9 mouse cellular contexts compared by ENCODE assay signal in genomic region chr14:121675579-121675978, GRCm38 (mm10).
DNase-seq lines count a peak whose midpoint lies in the region; ATAC-seq and TF ChIP-seq lines count a peak whose summit lies in the region.
"Had no signal": no experiment of that assay in that cellular context is flagged by ENCODE, and none has a peak within 500 bp of the region (broad histone marks: within the 10 kb centered on the region; RNA-seq: fewer than 3 reads in every experiment).

No protein-coding gene starts in this region.

- no peak for TF ChIP-seq POLR2A in thymus, adult 2 months (IDR thresholded peaks at IDR 0.05; ENCODE audit: control insufficient read depth, extremely low read depth, insufficient read depth, low read length, poor library complexity)

- no peaks in the 10 kb centered on the region for H3K36me3 ChIP-seq in lung, embryonic 15.5 days
- H3K36me3 ChIP-seq in stomach, embryonic 16.5 days (ENCODE audit: control insufficient read depth, insufficient read depth, low read length) = no peaks in the 10 kb centered on the region
- H3K36me3 ChIP-seq in thymus, adult 2 months (ENCODE audit: control insufficient read depth, insufficient read depth, low read length) = no peaks in the 10 kb centered on the region
- no peaks in the 10 kb centered on the region for H3K36me3 ChIP-seq in forebrain, embryonic 16.5 days (ENCODE audit: control insufficient read depth, insufficient read depth)

- H3K4me2 ChIP-seq in lung, embryonic 15.5 days = no peak overlapping the region
- H3K4me2 ChIP-seq in stomach, embryonic 16.5 days (ENCODE audit: low read depth, low read length) = no peak overlapping the region
- H3K4me2 ChIP-seq in forebrain, embryonic 16.5 days (ENCODE audit: low read length) = no peak overlapping the region

- H3K9me3 ChIP-seq in lung, embryonic 15.5 days = no peaks in the 10 kb centered on the region
- no peaks in the 10 kb centered on the region for H3K9me3 ChIP-seq in stomach, embryonic 16.5 days (replicated peaks; ENCODE audit: control insufficient read depth, low read length)
- no peaks in the 10 kb centered on the region for H3K9me3 ChIP-seq in forebrain, embryonic 16.5 days (ENCODE audit: control insufficient read depth, low read length)

- peaks cover 48% of the 10 kb centered on the region for H3K4me1 ChIP-seq in lung, embryonic 15.5 days
- H3K4me1 ChIP-seq in stomach, embryonic 16.5 days (ENCODE audit: control insufficient read depth, insufficient read depth, low read length) = peaks cover 26% of the 10 kb centered on the region
- no peaks in the 10 kb centered on the region for H3K4me1 ChIP-seq in thymus, adult 2 months (replicated peaks; ENCODE audit: control insufficient read depth, insufficient read depth, low read length)
- H3K4me1 ChIP-seq in forebrain, embryonic 16.5 days (replicated peaks; ENCODE audit: control insufficient read depth, insufficient read depth, low read length) = no peaks in the 10 kb centered on the region

- 8% methylated on average over 6 of the region's 6 CpGs for WGBS in lung, embryonic 15.5 days
- WGBS in stomach, embryonic 16.5 days = 14% methylated on average over 6 of the region's 6 CpGs
- WGBS in thymus, adult 2 months = 90% methylated on average over 6 of the region's 6 CpGs
- WGBS in forebrain, embryonic 16.5 days = 27% methylated on average over 6 of the region's 6 CpGs

- ATAC-seq in lung, embryonic 15.5 days (ENCODE audit: borderline replicate concordance, extremely low read depth, low FRiP score, low TSS enrichment) = peak; percentile 57
- ATAC-seq in stomach, embryonic 16.5 days (ENCODE audit: insufficient read depth, low FRiP score) = peak; percentile 69
- ATAC-seq in forebrain, embryonic 16.5 days = no peak

- TF ChIP-seq CTCF in thymus, adult 2 months (IDR thresholded peaks at IDR 0.05; ENCODE audit: borderline replicate concordance, control insufficient read depth, extremely low read depth, insufficient read depth, low read length, poor library complexity) = no peak

- H3K9ac ChIP-seq in lung, embryonic 15.5 days = no peak overlapping the region
- no peak overlapping the region for H3K9ac ChIP-seq in stomach, embryonic 16.5 days (ENCODE audit: low read length)
- no peak overlapping the region for H3K9ac ChIP-seq in forebrain, embryonic 16.5 days (replicated peaks; ENCODE audit: low read depth, low read length)

- H3K27me3 ChIP-seq in lung, embryonic 15.5 days = no peaks in the 10 kb centered on the region
- H3K27me3 ChIP-seq in stomach, embryonic 16.5 days (ENCODE audit: control insufficient read depth, insufficient read depth, low read length) = no peaks in the 10 kb centered on the region
- H3K27me3 ChIP-seq in thymus, adult 2 months (ENCODE audit: control insufficient read depth, insufficient read depth, low read length) = no peaks in the 10 kb centered on the region
- no peaks in the 10 kb centered on the region for H3K27me3 ChIP-seq in forebrain, embryonic 16.5 days (replicated peaks; ENCODE audit: control insufficient read depth, insufficient read depth, low read length)

- peak overlapping the region; percentile 77 for H3K27ac ChIP-seq in lung, embryonic 15.5 days
- H3K27ac ChIP-seq in stomach, embryonic 16.5 days (ENCODE audit: low read length) = peak overlapping the region; percentile 80
- no peak overlapping the region for H3K27ac ChIP-seq in thymus, adult 2 months (ENCODE audit: control insufficient read depth, insufficient read depth, low read length)
- H3K27ac ChIP-seq in forebrain, embryonic 16.5 days (ENCODE audit: low read length) = no peak overlapping the region

- H3K4me3 ChIP-seq in lung, embryonic 15.5 days = no peak overlapping the region
- no peak overlapping the region for H3K4me3 ChIP-seq in stomach, embryonic 16.5 days (replicated peaks; ENCODE audit: low read length)
- no peak overlapping the region for H3K4me3 ChIP-seq in thymus, adult 2 months (ENCODE audit: control insufficient read depth, insufficient read depth, low read length)
- no peak overlapping the region for H3K4me3 ChIP-seq in forebrain, embryonic 16.5 days (replicated peaks; ENCODE audit: low read length)
- H3K4me3 ChIP-seq: myocyte had no signal

- no peak for DNase-seq in lung, postnatal 14 days
- peak; percentile 58 for DNase-seq in heart, adult 8-10 months (ENCODE audit: low spot score)
- DNase-seq in kidney, postnatal 14 days = peak; percentile 80
- no peak for DNase-seq in thymus, adult 2 months
- no peak for DNase-seq in thymus, postnatal 25 days

Comparison
In these comparisons a context has a peak if more than half of its experiments do, and no peak if none do; other contexts are left out.
1. H3K27ac ChIP-seq: peak in lung, embryonic 15.5 days (single experiment) and stomach, embryonic 16.5 days (single experiment); none in thymus, adult 2 months (single experiment) and forebrain, embryonic 16.5 days (single experiment).
2. DNase-seq: peak in heart, adult 8-10 months (single experiment) and kidney, postnatal 14 days (single experiment); none in lung, postnatal 14 days (single experiment), thymus, adult 2 months (single experiment) and thymus, postnatal 25 days (single experiment).